Mouse (Mus musculus) right cerebral cortex, adult 2 months (tissue): ENCODE measurements around the gene Taar8c.
"Not testable (repeated sequence)": the region's sequence is repeated elsewhere in the genome, so short reads cannot be mapped to it uniquely, and the experiment has no call there.

ENCODE experiments used
- DNase-seq, 2 experiments: peaks; one replicate each; pipeline ENCODE4 v3.0.0; 2021 to 2022; ENCODE audit warnings: low spot score in 2 of 2

Gene Taar8c

DNA sequence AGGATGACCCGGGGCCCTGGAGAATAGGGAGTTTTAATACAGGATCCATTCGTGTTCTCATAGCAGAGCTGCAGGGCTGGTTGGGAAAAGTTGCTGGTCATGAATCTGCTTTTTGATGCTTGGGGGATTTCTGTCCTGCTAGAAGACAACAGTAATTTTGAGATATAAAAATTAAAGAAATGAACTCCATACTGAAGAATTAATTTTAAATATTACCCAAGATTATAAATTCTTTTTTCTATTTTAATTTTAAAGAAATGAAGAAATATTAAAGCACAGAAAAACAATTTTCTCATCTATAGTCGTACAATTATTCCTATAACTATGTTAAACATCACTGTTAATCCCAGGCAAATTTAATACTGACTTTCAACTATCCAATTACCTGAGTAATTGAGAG lies at the start of gene Taar8c:
Taar8c (minus strand) TSS at position 101 of the 400 bp plus-strand sequence.
- not testable (repeated sequence) for DNase-seq

GRCm38 (mm10) chr10:24150086-24150485 lies 48.4 kb upstream of the Taar8c start:
- DNase-seq, result no peak

- DNase-seq, result peak; percentile 90
These were observed 47.5 kb upstream of the Taar8c start, which contains the start of gene Stx7 for GRCm38 (mm10) chr10:24149135-24149781. Stx7 (plus strand) TSS chr10:24149302.

DNA sequence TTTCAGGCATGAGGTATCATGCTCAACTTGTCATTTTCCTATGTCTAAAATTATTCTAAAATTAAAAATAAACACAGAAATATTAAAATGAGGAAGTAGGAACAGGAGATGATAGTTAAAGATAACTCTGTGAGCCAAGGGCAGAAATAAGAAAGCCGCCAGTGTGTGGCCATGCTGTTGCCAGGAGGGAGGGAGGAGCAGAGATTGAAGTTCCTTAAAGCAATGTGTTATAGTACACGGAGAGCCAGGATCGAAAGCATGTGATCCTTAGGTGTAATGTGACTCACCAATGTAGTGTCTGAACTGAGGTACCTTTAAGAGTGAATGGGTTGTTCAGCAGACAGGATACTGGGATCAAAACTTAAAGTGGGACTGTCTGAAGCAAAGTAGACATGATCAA lies 41.0 kb upstream of the Taar8c start:
- DNase-seq, result no peak

DNA sequence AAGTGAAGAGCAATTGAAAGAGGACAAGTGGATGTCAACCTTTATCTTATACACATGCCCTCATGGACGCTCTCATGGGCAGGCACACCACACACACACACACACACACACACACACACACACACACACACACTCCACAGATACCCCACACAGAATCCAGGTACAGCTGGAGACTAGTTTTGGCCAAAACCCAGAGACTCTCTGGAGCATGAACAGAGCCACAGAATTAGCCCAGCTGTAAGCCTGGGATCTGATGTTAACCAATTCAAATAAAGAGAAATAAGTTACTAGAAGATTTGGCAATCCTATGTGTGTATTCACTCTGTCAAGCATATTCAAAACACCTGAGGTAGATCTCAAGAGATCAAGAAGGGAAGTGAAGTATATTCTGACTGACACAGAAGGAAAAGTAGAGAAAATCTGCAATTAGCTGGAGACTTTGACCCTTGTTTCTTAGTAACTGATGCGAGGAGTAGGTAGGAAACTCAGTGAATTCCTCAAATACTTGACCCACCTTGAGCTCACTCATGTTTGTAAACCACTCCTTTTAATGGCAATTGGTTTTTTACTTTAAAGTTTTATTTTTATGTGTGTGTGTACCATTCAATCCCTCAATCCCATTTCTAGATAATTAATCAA lies 37.0 kb upstream of the Taar8c start:
- DNase-seq, result no peak

DNA sequence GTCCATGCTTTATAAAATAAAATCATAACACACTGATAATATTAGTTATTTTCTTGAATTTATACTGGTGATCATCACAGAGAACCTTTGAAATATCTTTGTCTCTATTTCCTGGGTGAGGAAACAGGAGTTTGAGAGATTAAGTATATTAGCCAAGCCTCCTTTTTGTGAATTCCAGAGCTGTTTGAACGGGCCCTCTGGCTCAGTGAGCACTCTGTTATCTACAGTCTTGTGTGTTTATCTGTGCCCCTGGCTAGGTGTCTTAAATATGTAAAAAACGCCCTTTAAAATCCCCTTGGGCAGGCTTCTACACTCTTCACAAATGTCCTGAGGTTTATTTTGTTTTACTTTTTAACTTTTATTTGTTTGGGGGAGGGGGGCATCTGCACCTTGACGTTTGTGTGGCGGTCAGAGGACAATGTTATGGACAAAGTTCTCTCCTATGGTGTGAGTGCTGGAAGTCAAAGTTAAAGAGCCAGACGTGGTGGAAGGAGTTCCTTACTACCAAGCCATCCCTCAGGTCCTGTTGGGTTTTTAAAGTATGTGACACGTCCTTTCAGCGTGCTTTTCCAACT lies 32.4 kb upstream of the Taar8c start:
- DNase-seq, result no peak

DNA sequence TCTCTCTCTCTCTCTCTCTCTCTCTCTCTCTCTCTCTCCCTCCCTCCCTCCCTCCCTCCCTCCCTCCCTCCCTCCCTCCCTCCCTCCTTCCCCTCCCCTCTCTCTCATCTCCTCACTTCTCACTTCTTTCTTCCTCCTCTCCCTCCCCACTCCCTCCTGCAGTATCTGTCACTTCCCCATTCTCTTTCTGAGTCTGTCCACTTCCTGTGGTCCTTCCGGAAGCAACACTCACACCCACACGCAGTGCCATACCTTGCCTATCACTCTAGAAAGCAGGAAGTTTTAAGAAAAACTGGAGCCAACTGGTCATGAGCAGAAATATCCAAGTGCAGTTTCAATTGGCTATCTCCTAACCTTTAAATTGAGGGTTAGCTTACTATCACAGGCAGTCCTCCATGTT lies 31.4 kb upstream of the Taar8c start:
- DNase-seq, result no peak

DNA sequence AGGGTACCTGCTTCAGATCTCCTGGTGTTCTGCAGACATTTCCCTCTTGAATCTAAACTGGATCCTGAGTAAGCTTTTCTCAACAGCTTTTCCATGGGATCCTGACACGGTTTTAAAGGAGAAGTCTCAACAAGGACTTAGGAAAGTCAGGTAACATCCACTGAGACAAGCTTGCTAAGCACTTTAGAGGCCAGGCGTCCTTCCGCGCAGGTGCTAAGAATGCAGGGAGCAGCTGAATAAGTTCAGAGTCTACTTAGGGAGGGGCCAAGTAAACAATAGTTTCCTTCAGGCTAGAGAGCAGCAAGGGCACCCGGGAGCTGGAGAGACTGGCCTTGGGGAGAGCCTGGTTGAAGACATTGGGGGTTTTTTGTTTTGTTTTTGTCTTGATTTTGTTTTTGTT lies 30.6 kb upstream of the Taar8c start:
- no peak for DNase-seq

DNA sequence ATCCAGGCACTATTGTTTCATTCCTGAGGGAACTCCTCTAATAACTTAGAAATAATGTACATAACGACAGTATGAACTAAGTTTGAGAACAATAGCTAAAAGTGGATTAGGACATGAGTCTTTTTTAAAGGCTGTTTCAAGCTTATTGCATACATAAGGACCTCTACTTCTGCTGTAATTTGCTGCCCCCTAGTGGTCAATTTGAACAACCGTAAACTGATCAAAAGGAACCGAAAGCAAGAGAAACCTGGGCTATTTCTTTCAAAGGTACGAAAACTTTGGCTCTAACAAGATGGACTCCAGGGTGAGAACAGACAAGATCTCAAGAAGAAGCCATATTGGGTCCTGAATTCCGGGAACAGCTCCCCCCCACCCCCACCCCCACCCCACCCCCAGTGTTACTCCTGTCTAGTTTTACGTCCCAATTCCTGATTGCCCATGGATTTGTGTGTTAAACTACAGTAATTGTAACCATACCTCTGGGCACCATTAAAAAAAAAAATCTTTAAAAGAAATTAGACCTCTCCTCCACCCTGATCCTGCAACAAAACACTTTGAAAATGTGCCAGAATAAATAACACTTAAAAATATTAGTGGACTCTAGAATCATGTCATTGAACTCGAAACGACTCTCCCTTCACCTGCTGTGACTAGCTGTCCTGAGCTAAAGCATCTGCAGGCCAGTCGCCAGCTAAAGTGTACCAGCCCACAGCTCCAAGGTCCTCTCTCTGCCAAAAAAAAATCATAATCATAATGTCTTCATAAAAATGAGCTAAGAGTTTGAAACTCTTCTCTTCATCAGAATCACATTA lies 29.9 kb upstream of the Taar8c start:
- DNase-seq, result peak; percentile 53 to 68

GRCm38 (mm10) chr10:24111116-24111778 lies 9.5 kb upstream of the Taar8c start:
- DNase-seq, result peak; percentile 14 to 48

DNA sequence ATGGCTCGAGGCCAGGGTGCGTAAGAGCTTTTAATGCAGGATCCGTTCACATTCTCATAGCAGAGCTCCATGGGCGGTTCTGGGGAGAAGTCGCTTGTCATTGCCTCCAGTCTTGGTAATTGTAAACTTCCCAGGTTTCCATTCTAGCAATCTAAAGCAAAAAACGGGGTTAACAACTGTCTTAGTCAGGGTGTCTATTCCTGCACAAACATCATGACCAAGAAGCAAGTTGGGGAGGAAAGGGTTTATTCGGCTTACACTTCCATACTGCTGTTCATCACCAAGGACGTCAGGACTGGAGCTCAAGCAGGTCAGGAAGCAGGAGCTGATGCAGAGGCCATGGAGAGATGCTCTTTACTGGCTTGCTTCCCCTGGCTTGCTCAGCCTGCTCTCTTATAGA lies 7.7 kb upstream of the Taar8c start, which contains the start of gene Taar9:
Taar9 (minus strand) TSS at position 101 of the 400 bp plus-strand sequence.
- not testable (repeated sequence) for DNase-seq

DNA sequence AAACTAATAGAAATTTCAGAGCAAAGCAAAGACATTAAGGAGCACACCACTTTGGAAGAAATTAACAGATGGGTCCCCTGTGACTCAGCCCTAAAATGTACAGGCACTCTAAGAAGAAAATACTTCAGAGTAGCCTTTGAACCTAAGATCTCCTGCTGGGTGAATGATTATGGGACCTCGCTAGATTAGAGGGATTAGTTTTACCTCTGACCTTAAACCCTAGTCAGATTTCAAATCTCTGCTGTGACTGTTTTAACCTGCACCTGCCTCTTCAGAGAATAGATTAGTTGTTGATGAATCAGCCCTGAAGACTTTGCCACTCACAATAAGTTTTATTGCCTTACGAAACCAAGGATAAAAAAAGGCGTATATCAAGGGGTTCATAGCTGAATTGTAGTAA lies 6.5 kb upstream of the Taar8c start:
- DNase-seq, result no peak

GRCm38 (mm10) chr10:24107747-24108146 lies 6.0 kb upstream of the Taar8c start:
- DNase-seq, result no peak

- not testable (repeated sequence) for DNase-seq
These were observed 1.6 kb upstream of the Taar8c start for GRCm38 (mm10) chr10:24103299-24103698.

DNA sequence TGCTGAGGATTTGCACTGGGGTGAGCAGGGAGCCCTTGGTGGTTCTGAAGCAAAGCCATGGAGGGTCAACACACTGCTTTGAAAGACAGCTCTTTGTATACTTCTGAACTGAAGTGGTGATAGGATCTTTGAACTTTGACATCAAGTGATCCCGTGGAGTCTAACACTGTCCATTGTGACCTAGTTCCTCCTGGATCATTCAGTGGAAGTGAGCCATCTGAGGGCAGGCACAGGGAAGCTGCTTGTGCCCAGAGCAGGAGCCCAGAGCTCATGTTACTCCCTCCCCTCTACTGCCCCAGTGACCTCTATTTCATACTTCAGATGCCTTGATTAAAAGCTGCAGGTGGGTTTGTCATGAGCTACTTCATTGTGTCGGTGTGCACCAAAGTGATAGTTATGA lies 4.7 kb downstream of the Taar8c start:
- DNase-seq, result not testable (repeated sequence)

GRCm38 (mm10) chr10:24092194-24092593 lies 9.5 kb downstream of the Taar8c start, which contains the start of gene Taar8b:
Taar8b (minus strand) TSS chr10:24092294.
- no peak for DNase-seq

GRCm38 (mm10) chr10:24087168-24087567 lies 14.5 kb downstream of the Taar8c start:
- DNase-seq, result no peak

GRCm38 (mm10) chr10:24086555-24086954 lies 15.2 kb downstream of the Taar8c start:
- no peak for DNase-seq

- DNase-seq, result no peak
These were observed 15.8 kb downstream of the Taar8c start for GRCm38 (mm10) chr10:24085936-24086335.

DNA sequence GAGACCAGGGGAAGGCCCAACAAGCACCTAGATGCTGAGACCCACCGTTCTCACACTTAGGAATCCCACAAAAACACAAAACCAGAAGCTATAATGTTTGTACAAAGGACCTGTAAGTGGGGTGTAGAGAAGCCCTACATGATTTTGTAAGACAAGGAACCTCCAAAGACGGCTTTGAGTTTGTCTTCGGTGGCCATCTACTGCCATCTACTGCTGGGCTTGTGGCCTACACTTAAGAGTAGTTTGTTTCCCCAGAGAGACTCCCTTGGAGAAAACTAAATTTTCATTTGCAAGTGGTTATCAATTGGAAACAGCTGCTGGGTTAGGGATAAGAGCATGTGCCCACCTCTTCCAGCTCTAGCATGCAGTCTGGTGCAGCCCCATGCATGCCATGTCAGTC lies 21.5 kb downstream of the Taar8c start:
- peak; percentile 62 to 64 for DNase-seq

- DNase-seq, result not testable (repeated sequence)
These were observed 25.5 kb downstream of the Taar8c start, which contains the start of gene Taar8a for GRCm38 (mm10) chr10:24076200-24076599. Taar8a (plus strand) TSS chr10:24076500.
